Mouse (Mus musculus) cerebellum, adult 18-20 months (tissue): ENCODE results near the gene Csad.

Experiments
- DNase-seq, 2 experiments: peaks; one replicate each; pipeline ENCODE4 v3.0.0; 2021

Gene Csad

GRCm38 (mm10) chr15:102195373-102195772 is 9.2 kb downstream of the Csad start:
- no peak for DNase-seq

- no peak for DNase-seq
Observed at GRCm38 (mm10) chr15:102194439-102194838, 10.1 kb downstream of the Csad start.

GRCm38 (mm10) chr15:102193652-102194051 is 10.9 kb downstream of the Csad start:
- no peak for DNase-seq

- DNase-seq = no peak
Observed at GRCm38 (mm10) chr15:102192820-102193386, 11.6 kb downstream of the Csad start.

- DNase-seq = no peak
Observed at GRCm38 (mm10) chr15:102192271-102192812, 12.2 kb downstream of the Csad start.

- DNase-seq = no peak
Observed at GRCm38 (mm10) chr15:102191699-102192098, 12.8 kb downstream of the Csad start.

GRCm38 (mm10) chr15:102188883-102189282 is 15.6 kb downstream of the Csad start:
- DNase-seq = no peak

GRCm38 (mm10) chr15:102188096-102188495 is 16.4 kb downstream of the Csad start:
- DNase-seq = no peak

- no peak for DNase-seq
Observed at GRCm38 (mm10) chr15:102186239-102186638, 18.3 kb downstream of the Csad start.

- no peak for DNase-seq
Observed at GRCm38 (mm10) chr15:102183076-102183475, 21.4 kb downstream of the Csad start.

- DNase-seq = no peak
Observed at GRCm38 (mm10) chr15:102179924-102180323, 24.6 kb downstream of the Csad start.

- DNase-seq = no peak
Observed at GRCm38 (mm10) chr15:102179106-102179505, 25.4 kb downstream of the Csad start.

GRCm38 (mm10) chr15:102178279-102178678 is 26.2 kb downstream of the Csad start:
- DNase-seq = peak; percentile 90 to 91

- DNase-seq = peak in 1 of 2 experiments; percentile 13
Observed at GRCm38 (mm10) chr15:102177417-102177816, 27.1 kb downstream of the Csad start.

- no peak for DNase-seq
Observed at GRCm38 (mm10) chr15:102176571-102177316, 27.8 kb downstream of the Csad start.

- DNase-seq = no peak
Observed at GRCm38 (mm10) chr15:102175736-102176319, 28.7 kb downstream of the Csad start.

GRCm38 (mm10) chr15:102173581-102173980 is 30.9 kb downstream of the Csad start:
- no peak for DNase-seq

- DNase-seq = no peak
Observed at GRCm38 (mm10) chr15:102169064-102169463, 35.5 kb downstream of the Csad start.

GRCm38 (mm10) chr15:102167620-102168021 is 36.9 kb downstream of the Csad start:
- no peak for DNase-seq

- DNase-seq = no peak
Observed at GRCm38 (mm10) chr15:102165468-102166100, 38.9 kb downstream of the Csad start.

GRCm38 (mm10) chr15:102163900-102164693 is 40.4 kb downstream of the Csad start:
- DNase-seq = no peak

GRCm38 (mm10) chr15:102160415-102161060 is 44.0 kb downstream of the Csad start:
- no peak for DNase-seq
